Mouse (Mus musculus): ENCODE results near the gene Exoc3. TPM values are rescaled to one million over a fixed set of nuclear protein-coding genes. Genes with fewer than 3 reads are reported as not detected.

Gene Exoc3
- 10 to 100 TPM; 75.1 to 85.6 TPM for total RNA-seq (2021)
- long read RNA-seq, full-length matches to known transcripts: 41 of 110 reads
- long read RNA-seq, partial matches to known transcripts: 14 of 110 reads
- long read RNA-seq, other reads (novel, unspliced or antisense): 55 of 110 reads

- peak; percentile 89 to 93 for DNase-seq (ENCODE audit: low spot score in 2 of 2)
These were observed at the start of gene Exoc3 for GRCm38 (mm10) chr13:74208317-74208985. Gene Exoc3, minus strand, starts transcription at chr13:74208732.

GRCm38 (mm10) chr13:74246494-74246893 is 38.0 kb upstream of the Exoc3 start:
- DNase-seq (ENCODE audit: low spot score in 2 of 2): no peak

GRCm38 (mm10) chr13:74245899-74246231 is 37.3 kb upstream of the Exoc3 start:
- no peak for DNase-seq (ENCODE audit: low spot score in 2 of 2)

DNA sequence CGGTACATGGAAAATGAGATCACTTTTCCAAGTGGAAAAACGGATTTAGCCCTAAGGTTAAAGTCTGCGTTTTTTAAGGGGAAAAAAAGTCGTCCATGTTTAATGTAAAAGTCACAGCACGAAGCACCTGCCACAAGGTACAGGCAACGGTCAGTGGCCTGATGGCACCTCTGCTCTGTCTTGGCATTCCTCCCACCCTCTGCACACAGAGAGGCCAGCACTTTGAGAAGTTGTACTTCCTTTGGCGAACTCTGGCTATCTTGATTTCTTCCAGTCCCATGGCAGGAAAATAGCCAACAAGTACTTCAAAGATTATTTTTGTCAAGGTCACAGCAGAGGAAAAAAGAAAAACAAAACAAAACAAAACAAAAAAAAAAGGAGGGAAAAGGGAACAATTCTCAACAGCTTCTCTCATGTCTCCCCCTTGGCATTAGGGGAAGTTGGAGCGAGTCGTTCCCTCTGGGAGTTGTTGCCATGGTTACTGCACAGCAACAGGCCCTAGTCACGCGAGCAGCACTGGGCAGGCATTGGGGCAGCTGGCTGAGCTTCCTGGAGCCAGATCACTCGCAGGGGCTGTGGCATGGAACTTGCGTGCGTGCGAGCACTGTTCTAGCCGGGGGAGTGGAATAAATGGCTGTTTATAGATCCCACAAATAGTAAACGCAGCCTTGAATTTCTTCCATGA is 36.8 kb upstream of the Exoc3 start:
- peak; percentile 63 to 69 for DNase-seq (ENCODE audit: low spot score in 2 of 2)

GRCm38 (mm10) chr13:74237574-74237973 is 29.0 kb upstream of the Exoc3 start:
- DNase-seq (ENCODE audit: low spot score in 2 of 2): no peak

- no peak for DNase-seq (ENCODE audit: low spot score in 2 of 2)
These were observed 12.1 kb upstream of the Exoc3 start for GRCm38 (mm10) chr13:74220659-74221058.

- no peak for DNase-seq (ENCODE audit: low spot score in 2 of 2)
These were observed 9.9 kb upstream of the Exoc3 start for GRCm38 (mm10) chr13:74218441-74218840.

DNA sequence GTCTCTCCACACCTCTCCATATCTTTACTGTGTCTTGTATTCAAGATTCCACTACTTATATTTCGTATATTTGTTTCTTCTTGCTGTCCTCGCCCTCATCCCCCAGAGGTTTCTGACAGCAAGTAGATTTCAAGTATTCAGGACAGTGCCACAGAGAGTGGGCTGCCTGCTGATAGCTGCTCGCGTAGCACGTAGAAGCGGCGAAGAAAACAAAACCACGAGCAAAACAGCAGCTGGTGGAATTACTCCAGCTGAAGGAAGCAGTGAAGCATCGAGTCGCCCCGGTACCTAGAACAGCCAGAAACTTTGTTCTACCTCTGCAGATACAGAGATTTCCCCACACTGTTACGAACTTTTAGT is 434 bp upstream of the Exoc3 start:
- peak in 1 of 2 experiments; percentile 25 for DNase-seq (ENCODE audit: low spot score in 2 of 2)

- DNase-seq (ENCODE audit: low spot score in 2 of 2): no peak
These were observed 12.1 kb downstream of the Exoc3 start for GRCm38 (mm10) chr13:74196451-74196850.

GRCm38 (mm10) chr13:74192613-74193012 is 15.9 kb downstream of the Exoc3 start:
- DNase-seq (ENCODE audit: low spot score in 2 of 2): no peak

- DNase-seq (ENCODE audit: low spot score in 2 of 2): no peak
These were observed 25.4 kb downstream of the Exoc3 start for GRCm38 (mm10) chr13:74183011-74183695.

- DNase-seq (ENCODE audit: low spot score in 2 of 2): no peak
These were observed 36.5 kb downstream of the Exoc3 start for GRCm38 (mm10) chr13:74172036-74172435.

DNA sequence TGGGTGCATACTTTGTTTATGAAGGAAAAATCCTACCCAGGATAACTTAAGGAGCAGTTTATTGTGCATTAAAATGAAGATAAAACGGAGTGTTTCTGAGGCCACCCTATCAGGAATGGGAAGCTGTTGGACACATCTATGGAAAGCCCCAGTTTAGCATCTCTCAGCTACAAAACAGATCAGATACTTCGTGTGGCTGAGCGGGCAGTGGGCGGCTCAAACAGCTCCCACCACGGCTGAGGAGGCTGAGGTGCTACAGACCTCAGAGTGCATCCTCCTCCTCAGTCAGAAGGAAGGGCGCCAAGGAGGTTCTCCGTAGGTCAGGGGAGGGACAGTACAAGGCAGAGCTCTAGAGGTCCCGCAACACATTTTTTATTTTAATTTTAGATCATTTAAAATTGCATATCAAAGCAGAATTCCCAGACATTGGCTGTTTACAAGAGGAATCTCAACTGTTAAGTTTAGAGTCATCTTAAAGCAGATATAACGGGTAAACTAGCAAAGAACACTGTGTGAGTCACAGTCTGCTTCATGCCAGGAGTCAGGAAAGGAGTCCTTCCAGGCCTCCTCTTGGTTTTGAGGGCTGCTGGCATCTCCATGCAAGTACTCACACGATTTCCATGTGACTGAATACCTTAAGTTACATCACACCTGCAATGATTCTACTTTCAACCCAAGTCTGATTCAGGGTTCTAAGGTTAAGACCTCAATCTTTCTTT is 38.9 kb downstream of the Exoc3 start:
- DNase-seq (ENCODE audit: low spot score in 2 of 2): no peak

DNA sequence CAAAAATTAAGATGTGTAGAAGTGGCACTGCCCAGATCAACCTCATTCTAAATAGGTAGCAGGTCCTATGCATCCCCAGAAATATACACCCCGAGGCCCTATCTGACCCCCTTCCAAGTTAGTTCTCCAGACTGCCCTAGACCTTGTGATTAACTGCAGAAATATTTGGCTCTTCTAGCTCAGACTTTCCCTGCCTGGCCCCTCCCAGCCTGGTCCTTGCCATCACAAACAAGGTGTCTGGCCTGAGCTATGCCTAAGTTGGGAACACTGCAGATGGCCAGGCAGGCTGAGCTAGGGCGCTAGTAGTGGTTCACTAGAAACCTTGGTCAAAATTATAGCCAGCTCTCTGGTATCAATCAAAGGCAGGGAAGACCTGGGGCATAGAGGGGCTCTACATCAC is 41.0 kb downstream of the Exoc3 start:
- no peak for DNase-seq (ENCODE audit: low spot score in 2 of 2)

GRCm38 (mm10) chr13:74167057-74167413 is 41.5 kb downstream of the Exoc3 start:
- no peak for DNase-seq (ENCODE audit: low spot score in 2 of 2)

DNA sequence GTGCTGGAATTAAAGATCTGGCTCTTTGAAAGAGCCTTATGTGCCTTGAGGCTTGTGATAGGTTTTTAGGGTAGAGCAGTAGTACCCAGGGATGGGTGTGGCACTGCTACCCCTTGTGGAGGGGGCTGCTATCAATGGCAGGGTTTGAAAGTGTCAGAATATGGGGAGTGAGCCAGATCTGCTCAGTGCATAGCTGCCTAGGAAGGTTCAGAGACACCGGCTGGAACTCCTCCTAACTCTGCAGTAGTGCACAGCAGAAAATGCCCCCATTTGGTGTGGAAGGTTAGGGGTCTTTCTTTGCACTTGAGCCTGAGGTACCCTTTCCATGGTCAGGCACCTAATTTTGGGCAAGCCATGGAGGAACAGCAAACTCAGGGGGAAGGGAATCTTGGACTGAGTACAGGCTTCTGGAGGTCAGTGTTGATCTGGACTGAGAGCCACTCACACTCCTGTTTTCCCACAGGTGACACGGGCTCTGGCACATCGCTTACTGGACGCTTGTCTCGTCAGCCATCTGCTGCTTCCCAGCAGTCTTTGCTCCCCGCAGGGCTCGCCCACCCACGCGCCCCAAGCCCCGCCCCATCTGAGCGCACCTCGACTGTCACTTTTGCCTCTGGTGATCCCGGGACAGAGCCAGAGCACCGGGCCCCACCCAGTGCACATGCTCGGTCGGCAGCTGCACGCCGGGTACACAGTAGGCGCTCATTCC is 42.0 kb downstream of the Exoc3 start:
- DNase-seq (ENCODE audit: low spot score in 2 of 2): peak; percentile 39 to 51

DNA sequence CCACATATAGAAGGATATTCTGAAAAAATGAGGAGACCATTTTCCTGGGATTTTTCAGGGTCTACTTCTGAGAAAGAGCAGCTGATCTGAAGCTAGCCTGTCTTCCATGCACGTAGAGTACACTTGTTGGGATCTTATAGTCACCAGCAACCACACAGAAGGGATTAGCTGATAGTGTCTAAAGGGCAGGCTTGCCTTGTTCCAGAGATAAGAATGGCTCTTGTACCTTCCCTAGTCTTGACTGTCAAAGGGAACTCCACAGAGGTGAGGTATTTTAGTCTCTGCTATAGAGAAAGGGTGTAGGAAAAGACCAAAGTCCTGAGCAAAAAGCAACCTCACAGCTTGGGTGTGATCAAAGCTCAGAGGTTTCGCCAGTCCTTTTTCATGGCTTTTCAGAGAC is 61.2 kb downstream of the Exoc3 start:
- DNase-seq (ENCODE audit: low spot score in 2 of 2): no peak

- no peak for DNase-seq (ENCODE audit: low spot score in 2 of 2)
These were observed 62.4 kb downstream of the Exoc3 start for GRCm38 (mm10) chr13:74145983-74146622.

DNA sequence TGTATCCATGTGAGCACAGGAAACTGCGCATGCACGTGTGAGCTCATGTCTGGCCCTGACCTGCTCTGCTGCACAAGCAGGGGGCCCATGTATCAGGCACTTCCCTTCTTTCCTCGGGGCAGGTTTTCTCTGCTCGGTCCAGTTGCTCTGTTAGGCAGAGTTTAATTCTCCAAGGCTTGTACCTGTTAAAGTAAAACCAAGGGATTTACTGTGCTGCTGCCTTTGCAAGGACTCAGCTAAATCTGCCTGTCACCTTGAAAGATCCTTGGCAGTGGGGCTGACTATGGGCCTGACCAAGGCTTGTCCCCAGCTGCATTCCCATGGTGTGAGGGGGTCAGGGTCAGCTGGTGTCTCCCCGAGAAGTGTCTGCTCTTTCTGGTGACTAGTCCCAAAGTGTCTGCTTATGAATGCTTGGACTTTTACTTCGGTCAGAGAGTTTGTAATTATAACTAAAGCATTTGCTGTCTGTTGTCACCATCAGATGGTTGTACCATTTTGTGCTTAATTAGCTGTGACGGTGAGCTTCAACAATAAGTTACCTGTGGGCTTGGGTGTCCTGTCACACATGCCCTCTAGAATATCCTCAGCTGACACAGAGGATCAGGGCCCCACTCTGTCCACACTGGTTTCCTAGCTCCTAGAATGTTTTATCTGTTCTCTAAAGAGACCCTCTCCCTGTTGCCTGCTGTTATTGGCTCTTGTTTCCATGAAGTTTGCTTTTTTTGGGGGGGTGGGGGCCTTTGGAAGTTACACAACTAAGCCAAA is 64.2 kb downstream of the Exoc3 start:
- DNase-seq (ENCODE audit: low spot score in 2 of 2): no peak

DNA sequence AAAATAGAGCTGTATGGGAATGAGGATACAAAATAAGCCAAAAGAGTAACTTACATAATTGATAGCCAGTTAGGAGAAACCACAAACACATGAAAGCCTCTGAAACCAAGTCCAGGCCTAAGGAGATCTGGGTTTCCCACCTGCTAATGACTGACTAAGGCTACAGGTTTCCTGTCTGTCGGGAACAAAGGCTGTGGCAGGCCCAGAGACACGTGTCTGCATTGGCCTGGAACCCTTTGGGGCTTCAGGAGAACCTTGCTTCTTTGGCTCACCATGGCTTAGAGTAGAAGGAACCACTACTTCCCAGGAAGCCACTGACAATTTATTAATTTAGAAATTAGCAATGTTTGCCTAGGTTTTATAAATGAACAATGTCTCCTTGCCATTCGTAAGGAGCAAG is 65.2 kb downstream of the Exoc3 start:
- DNase-seq (ENCODE audit: low spot score in 2 of 2): no peak

All from layer of hippocampus, postnatal 10 days (tissue).